Mouse (Mus musculus) lung, postnatal 0 days (tissue): Measurements from ENCODE around the gene Bmpr1a.

Experiments
- CTCF ChIP-seq: IDR thresholded peaks from 2 replicates; pipeline ENCODE4 v1.5.1; 2016; ENCODE audit warnings: antibody characterized with exemption, mild to moderate bottlenecking
- EP300 ChIP-seq: IDR thresholded peaks from 2 replicates; pipeline ENCODE4 v1.6.1; 2016; ENCODE audit warnings: antibody characterized with exemption, mild to moderate bottlenecking, control low read depth

DNA sequence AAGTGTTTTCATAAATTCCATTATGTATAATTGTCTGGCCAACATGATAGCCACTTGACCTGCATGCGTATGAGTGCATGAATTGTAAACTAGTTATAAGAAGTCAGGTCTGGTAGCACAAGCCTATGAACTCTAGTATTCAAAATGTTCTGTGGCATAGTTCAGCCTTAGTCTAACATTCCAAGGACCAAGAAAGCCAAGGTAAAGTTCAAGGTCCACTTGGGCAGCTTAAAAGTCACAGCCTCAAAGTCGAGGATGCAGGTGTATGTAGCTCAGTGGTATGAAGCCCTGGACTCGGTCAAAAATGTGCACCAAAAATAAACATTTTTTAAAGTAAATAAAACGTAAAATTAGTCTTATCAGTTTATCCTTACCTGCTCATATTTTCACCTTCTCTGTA lies 9.5 kb upstream of the Bmpr1a start:
- no peak for TF ChIP-seq CTCF
- no peak for TF ChIP-seq EP300
